Mouse (Mus musculus) MEL (cell line): ENCODE data around the gene Luzp2.

ENCODE experiments used
- CTCF ChIP-seq, 3 experiments: IDR thresholded peaks in 2 of 3; conservative IDR thresholded peaks in 1 of 3; 2 replicates each; pipeline ENCODE4 v1.5.1; 2011 to 2012; ENCODE audit warnings: low read length in 3 of 3, low read depth in 2 of 3, mild to moderate bottlenecking in 2 of 3, improper control_type of control experiment in 1 of 3, inconsistent platforms in 1 of 3, mixed read lengths in 1 of 3, moderate library complexity in 1 of 3; ENCODE audit not compliant: control insufficient read depth in 1 of 3, insufficient read depth in 1 of 3, poor library complexity in 1 of 3, severe bottlenecking in 1 of 3
- EP300 ChIP-seq, 2 experiments: IDR thresholded peaks; 2 replicates each; pipeline ENCODE4 v1.6.1; 2011; ENCODE audit warnings: improper control_type of control experiment in 2 of 2, low read length in 2 of 2, low read depth in 1 of 2, mild to moderate bottlenecking in 1 of 2
- ETS1 ChIP-seq: IDR thresholded peaks from 2 replicates; pipeline ENCODE4 v1.6.1; 2012; ENCODE audit warnings: low read depth, mild to moderate bottlenecking, inconsistent platforms, low read length, improper control_type of control experiment, moderate library complexity
- MAZ ChIP-seq: IDR thresholded peaks from 2 replicates; pipeline ENCODE4 v1.6.1; 2012; ENCODE audit warnings: low read depth, mild to moderate bottlenecking, inconsistent platforms, low read length, improper control_type of control experiment
- NRF1 ChIP-seq: IDR thresholded peaks from 2 replicates; pipeline ENCODE4 v1.6.1; 2014; ENCODE audit warnings: low read depth, mild to moderate bottlenecking, inconsistent platforms, low read length, improper control_type of control experiment, moderate library complexity; ENCODE audit not compliant: poor library complexity, insufficient read depth, severe bottlenecking
- POLR2A ChIP-seq, 2 experiments: IDR thresholded peaks; 2 replicates each; pipeline ENCODE4 v1.6.1; 2011 to 2012; ENCODE audit warnings: low read length in 2 of 2, mild to moderate bottlenecking in 2 of 2, control low read depth in 1 of 2, improper control_type of control experiment in 1 of 2, low read depth in 1 of 2, moderate library complexity in 1 of 2; ENCODE audit not compliant: control insufficient read depth in 1 of 2, insufficient read depth in 1 of 2, poor library complexity in 1 of 2
- RAD21 ChIP-seq: IDR thresholded peaks from 2 replicates; pipeline ENCODE4 v1.6.1; 2011; ENCODE audit warnings: mild to moderate bottlenecking, low read depth, low read length, improper control_type of control experiment
- RCOR1 ChIP-seq: IDR thresholded peaks from 2 replicates; pipeline ENCODE4 v1.6.1; 2012; ENCODE audit warnings: low read depth, mild to moderate bottlenecking, inconsistent platforms, low read length, improper control_type of control experiment
- SIN3A ChIP-seq: IDR thresholded peaks from 2 replicates; pipeline ENCODE4 v1.6.1; 2012; ENCODE audit warnings: low read length, improper control_type of control experiment, inconsistent platforms
- TCF12 ChIP-seq: IDR thresholded peaks from 2 replicates; pipeline ENCODE4 v1.6.1; 2014; ENCODE audit warnings: low read depth, mild to moderate bottlenecking, inconsistent platforms, low read length, improper control_type of control experiment, moderate library complexity
- UBTF ChIP-seq: IDR thresholded peaks from 2 replicates; pipeline ENCODE4 v1.6.1; 2012; ENCODE audit warnings: low read depth, mild to moderate bottlenecking, inconsistent platforms, low read length, improper control_type of control experiment, moderate library complexity, borderline replicate concordance; ENCODE audit not compliant: insufficient read depth
- ZC3H11A ChIP-seq: IDR thresholded peaks from 2 replicates; pipeline ENCODE4 v1.6.1; 2012; ENCODE audit warnings: low read depth, mild to moderate bottlenecking, inconsistent platforms, low read length, improper control_type of control experiment
- ZNF384 ChIP-seq: IDR thresholded peaks from 2 replicates; pipeline ENCODE4 v1.6.1; 2012; ENCODE audit warnings: low read depth, mild to moderate bottlenecking, inconsistent platforms, low read length, improper control_type of control experiment

DNA sequence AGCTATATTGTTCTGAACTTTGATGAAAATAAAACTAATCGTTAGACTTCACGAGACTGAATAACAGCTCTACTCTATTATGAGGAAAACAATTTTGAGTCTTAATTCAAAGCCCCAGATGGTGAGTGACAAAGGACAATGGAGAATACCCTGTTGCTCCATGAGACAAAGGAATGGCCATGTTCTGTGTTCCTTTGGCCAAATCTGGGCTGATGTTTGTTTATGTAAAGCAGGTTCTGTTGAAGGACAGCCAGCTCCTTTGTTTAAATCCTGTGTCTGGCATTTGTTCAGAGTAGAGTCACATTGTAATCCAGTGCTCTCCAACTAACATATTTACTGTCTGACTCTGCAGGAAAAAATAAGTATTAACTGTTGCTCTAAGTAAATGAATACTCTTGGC lies 121.5 kb downstream of the Luzp2 start:
- TF ChIP-seq CTCF (IDR thresholded peaks at IDR 0.05 in 2 of 3, conservative IDR thresholded peaks at IDR 0.05 in 1 of 3; ENCODE audit: control insufficient read depth in 1 of 3, insufficient read depth in 1 of 3, low read depth in 2 of 3, low read length in 3 of 3, poor library complexity in 1 of 3, severe bottlenecking in 1 of 3), result no peak
- no peak for TF ChIP-seq POLR2A (IDR thresholded peaks at IDR 0.05; ENCODE audit: control insufficient read depth in 1 of 2, insufficient read depth in 1 of 2, low read depth in 1 of 2, low read length in 2 of 2, poor library complexity in 1 of 2)
- no peak for TF ChIP-seq EP300 (IDR thresholded peaks at IDR 0.05; ENCODE audit: low read depth in 1 of 2, low read length in 2 of 2)
- TF ChIP-seq NRF1, result no peak
- no peak for TF ChIP-seq TCF12
- no peak for TF ChIP-seq ZC3H11A
- no peak for TF ChIP-seq ZNF384
- no peak for TF ChIP-seq RCOR1
- TF ChIP-seq ETS1, result no peak
- TF ChIP-seq UBTF, result no peak
- no peak for TF ChIP-seq RAD21
- TF ChIP-seq MAZ, result no peak
- TF ChIP-seq SIN3A, result no peak
